Mouse (Mus musculus) CH12.LX (cell line): Measurements from ENCODE around the gene Hipk2.

Source experiments
- CHD1 ChIP-seq: IDR thresholded peaks from 2 replicates; pipeline ENCODE4 v1.6.1; 2012; ENCODE audit warnings: low read depth, low read length, improper control_type of control experiment, inconsistent platforms
- ELF1 ChIP-seq: IDR thresholded peaks from 2 replicates; pipeline ENCODE4 v1.6.1; 2014; ENCODE audit warnings: low read depth, mild to moderate bottlenecking, inconsistent platforms, low read length, improper control_type of control experiment
- MAZ ChIP-seq: IDR thresholded peaks from 2 replicates; pipeline ENCODE4 v1.6.1; 2012; ENCODE audit warnings: low read depth, mild to moderate bottlenecking, inconsistent platforms, low read length, improper control_type of control experiment, moderate library complexity
- POLR2A ChIP-seq: IDR thresholded peaks from 2 replicates; pipeline ENCODE4 v1.6.1; 2011; ENCODE audit warnings: low read depth, mild to moderate bottlenecking, improper control_type of control experiment, low read length
- RAD21 ChIP-seq: IDR thresholded peaks from 2 replicates; pipeline ENCODE4 v1.6.1; 2011; ENCODE audit warnings: low read depth, mild to moderate bottlenecking, low read length, improper control_type of control experiment, moderate library complexity
- RCOR1 ChIP-seq: conservative IDR thresholded peaks from 2 replicates; pipeline ENCODE4 v1.6.1; 2012; ENCODE audit warnings: low read depth, mild to moderate bottlenecking, inconsistent platforms, low read length, improper control_type of control experiment

DNA sequence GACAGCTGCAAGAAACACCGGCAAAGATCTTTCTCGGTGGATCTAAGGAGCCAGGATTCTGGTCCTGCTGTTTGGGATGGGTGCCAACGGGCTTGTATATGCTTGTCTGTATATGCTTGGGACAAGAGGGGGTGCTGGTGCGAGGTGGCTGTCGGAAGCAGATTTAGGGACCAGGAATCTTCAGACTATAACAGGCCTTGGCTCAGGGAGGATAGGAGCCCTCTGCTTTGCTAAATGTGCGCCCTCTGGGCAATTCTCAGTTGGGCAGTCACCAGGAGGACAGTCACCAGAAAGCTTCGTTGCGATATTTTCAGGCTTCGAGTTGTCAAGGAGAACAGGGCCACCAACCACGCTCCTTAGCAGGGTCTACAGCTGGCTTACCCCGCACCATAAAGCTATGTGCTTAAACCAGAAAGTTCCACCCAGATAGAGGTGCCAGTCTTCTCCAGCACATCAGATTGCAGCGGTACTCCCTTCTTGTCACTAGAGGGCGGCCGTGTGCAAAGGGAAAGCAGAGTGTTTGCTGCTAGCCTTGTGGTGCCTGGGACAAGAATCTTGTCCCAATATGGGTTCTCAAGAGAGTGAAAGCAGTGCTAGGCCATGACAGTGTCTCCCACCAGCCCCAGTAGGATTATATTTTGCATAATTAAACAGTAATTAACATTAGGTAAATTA, 225.6 kb downstream of the Hipk2 start:
- TF ChIP-seq MAZ (no peak), POLR2A (no peak), RCOR1 (no peak), ELF1 (no peak), CHD1 (no peak), RAD21 (peak; percentile 78)
